Mouse (Mus musculus): ENCODE data around the gene Borcs7.

Borcs7 gene

DNA sequence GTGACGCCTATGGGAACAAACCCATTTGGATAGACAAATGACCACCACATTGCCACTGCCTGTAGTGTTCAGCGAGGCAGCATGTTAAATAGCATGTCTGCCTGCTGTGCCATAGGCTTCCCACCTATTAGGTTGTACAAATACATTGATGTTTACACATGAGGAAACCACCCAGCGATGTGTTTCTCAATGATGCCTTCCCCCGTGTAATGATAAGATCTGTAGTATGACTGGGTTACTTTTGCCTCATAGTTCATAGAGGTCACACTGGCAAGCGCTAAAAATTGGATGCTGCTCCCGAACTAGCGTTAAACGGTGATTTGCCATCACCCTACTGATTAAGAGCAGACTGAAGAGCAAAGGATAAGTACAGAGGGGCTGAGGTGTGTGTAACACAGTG, 27.5 kb upstream of the Borcs7 start:
- no peak for DNase-seq (ENCODE audit: extremely low spot score, low read depth, low spot score)

DNA sequence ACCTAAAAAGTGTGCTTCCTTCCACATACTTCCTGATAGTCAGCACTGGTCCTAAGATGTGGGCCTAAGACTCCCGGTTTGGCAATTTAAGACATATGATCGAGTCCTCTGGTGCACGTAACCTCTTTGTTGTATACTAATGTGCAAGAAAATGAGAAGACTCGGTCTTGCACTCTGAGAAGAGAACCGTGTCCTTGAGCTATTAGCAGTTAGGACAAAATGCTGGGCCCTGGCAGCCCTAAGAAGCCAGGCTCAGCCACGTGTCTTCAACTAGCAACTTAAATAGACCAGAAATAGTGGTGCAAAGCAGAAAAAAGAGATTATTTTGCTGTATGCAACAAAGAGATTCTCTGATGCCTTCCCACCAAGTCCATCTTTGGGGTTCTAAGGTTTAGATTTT, 26.9 kb upstream of the Borcs7 start:
- DNase-seq (ENCODE audit: extremely low spot score, low read depth, low spot score), result no peak

DNA sequence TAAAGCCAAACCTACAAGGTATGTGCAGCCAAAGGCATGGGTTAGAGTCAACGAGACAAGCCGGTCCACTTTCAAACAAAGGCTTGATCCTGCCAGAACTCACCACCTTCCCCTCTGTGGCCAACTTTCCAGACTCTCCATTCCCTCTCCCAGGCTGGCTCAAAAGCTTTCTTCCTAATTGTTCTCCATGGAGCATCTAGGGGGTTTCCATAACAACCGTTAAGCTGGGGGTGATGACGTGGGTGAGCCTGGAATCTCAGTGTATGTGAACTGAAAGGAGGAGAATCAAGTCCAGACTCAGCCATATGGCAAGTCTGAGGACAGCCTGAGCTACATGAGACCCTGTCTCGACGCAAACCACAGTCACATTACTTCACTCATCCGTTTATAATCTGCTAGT, 24.2 kb upstream of the Borcs7 start:
- DNase-seq (ENCODE audit: extremely low spot score, low read depth, low spot score), result no peak

DNA sequence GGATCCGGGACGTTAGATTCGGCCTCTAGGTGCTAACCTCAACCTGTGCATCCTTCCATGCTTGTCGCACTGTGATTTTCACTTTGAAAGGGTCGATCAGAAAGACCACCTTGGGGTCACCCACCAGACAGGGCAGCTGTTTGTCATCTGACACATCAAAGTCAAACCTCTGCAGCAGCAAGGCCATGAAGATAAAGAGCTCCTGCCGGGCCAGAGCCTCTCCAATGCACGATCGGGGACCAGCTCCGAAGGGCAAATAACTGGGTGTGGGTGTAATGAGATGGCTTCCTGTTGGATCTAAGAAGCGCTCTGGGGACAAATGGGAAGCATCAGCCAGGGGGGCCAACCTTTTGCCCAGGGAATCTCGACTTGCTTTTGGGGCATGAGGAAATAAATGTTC, 22.4 kb upstream of the Borcs7 start:
- DNase-seq (ENCODE audit: extremely low spot score, low read depth, low spot score), result no peak

DNA sequence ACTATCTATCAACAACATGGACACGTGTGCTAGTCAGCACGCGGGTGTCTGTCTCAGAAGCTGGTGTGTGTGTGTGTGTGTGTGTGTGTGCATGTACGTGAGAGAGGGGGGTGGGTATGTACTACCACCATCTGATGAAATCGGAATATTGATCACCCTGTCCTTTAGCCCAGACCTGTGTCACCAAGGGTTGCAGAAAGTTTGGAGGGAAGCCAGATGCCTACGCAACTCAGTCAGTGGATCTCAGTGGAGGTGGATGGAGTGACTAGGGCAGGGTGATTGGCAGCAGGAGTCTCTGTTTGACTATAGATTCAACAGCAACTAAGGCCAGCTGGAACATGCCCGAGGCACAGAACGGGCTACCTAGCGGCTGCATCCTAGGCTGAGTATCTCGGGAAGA, 21.4 kb upstream of the Borcs7 start:
- no peak for DNase-seq (ENCODE audit: extremely low spot score, low read depth, low spot score)

DNA sequence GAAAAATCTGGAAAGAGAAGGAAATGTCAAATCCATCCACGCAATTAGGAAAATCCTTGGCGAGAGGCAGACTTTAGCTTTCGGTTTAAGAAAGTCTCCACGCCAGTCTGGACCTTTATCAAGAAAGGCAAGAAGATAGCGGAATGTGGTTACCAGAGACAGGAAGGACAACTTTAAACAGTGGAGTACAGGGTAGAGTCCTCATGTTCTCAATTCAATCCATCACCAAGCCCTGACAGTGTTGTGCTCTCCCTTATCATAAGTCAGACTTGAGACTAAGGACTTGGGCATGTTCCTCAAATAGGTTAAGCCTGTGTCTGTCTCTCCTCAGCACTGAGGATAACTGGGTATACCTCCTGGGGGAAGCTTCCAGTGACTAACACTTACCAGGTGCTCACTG, 19.9 kb upstream of the Borcs7 start:
- no peak for DNase-seq (ENCODE audit: extremely low spot score, low read depth, low spot score)

DNA sequence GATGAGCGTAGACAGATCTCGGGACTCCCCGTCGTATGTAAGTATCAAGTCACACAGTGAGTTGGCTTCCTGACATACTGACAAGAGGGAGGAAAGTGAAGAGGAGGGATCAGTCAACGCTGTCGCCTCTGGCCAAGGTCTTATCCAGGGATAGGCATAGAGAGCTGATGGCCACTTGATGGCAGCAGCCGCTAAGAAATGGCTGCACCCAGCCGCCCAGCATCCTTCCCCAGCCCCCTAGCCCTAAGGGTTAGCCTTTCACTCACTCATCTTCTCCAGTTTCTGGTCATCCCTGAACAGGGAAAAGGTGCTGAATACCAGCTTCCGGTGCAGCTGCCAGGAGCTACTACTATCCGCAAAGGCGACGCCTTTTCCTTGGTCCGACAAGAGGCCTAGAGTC, 19.0 kb upstream of the Borcs7 start:
- no peak for DNase-seq (ENCODE audit: extremely low spot score, low read depth, low spot score)

GRCm38 (mm10) chr19:46672766-46673418, 16.8 kb upstream of the Borcs7 start, which contains the start of gene Cyp17a1:
Gene Cyp17a1 (minus strand): TSS chr19:46673172.
- DNase-seq (ENCODE audit: extremely low spot score, low read depth, low spot score), result no peak

GRCm38 (mm10) chr19:46675641-46676040, 14.1 kb upstream of the Borcs7 start:
- DNase-seq (ENCODE audit: extremely low spot score, low read depth, low spot score), result no peak

DNA sequence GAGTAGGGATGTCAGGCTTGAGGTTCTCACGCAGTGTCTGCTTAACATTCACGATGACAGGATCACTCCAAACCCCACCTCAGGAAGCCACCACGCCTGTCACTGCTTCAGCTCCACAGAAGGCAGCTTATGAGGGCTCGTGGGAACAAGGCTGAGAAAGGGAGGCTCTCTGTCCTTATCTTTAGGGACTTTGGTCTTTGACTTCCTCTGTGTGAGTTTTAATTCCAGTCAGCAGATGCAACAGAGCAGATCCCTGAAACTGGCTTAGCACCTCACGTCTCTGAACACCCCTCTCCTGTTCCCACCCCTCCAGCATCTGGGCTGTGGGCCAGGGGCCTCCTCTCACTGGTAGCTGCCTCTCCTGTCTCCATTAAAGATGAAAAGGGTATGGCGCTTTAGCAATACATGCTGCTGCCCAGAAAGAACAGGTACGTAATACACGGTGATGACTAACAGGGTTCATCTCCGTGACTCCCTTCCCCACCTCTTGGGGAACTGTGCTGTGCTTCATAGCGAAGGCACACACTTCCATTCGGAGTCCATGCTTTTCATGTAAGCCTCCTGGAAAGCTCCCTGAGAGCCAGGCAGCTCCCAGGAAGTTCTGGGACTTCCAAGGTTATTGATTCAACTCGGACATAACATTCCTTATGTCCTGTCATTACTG, 9.9 kb upstream of the Borcs7 start:
- DNase-seq (ENCODE audit: extremely low spot score, low read depth, low spot score), result no peak

- no peak for DNase-seq (ENCODE audit: extremely low spot score, low read depth, low spot score)
Observed at GRCm38 (mm10) chr19:46690387-46690786, 681 bp downstream of the Borcs7 start.

DNA sequence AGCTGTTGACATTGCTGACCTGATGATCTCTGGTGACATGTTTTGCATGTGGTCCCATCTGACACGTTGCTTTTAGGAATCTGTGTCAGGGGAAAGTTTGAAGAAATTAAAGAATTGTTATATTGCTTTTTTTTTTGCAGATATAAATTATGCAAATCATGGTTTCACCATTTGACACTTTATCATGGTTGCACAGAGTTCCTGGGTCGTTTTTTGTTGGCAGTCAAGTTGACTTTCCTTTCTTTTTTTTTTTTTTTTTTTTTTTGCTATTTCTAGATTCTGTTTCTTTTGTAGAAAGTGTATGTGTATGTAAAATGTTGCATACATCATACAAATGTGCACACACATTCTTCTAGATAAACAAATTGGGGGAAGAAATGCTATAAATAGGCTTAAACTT, 1.4 kb downstream of the Borcs7 start:
- no peak for DNase-seq (ENCODE audit: extremely low spot score, low read depth, low spot score)

- no peak for DNase-seq (ENCODE audit: extremely low spot score, low read depth, low spot score)
Observed at GRCm38 (mm10) chr19:46693146-46693545, 3.4 kb downstream of the Borcs7 start.

- no peak for DNase-seq (ENCODE audit: extremely low spot score, low read depth, low spot score)
Observed at GRCm38 (mm10) chr19:46696482-46696881, 6.8 kb downstream of the Borcs7 start.

DNA sequence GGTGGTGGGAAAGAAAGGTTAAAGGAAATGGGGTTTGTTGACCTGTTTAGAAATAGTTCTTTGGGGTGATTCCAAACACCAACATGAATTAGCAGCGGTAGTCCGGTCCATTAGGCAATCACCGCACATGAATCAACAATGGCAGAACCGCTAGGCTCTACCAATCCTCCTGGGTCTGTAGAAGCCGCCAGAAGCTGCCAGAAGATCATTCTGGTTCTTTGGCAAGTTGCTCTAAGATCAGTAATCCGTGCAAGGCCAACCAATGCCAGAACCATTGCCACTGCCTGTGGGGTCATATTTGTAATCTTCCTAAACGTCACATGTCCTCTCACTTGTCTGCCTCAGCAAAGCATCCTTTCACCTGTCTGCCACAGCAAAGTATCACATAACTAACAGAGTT, 7.2 kb downstream of the Borcs7 start:
- no peak for DNase-seq (ENCODE audit: extremely low spot score, low read depth, low spot score)

DNA sequence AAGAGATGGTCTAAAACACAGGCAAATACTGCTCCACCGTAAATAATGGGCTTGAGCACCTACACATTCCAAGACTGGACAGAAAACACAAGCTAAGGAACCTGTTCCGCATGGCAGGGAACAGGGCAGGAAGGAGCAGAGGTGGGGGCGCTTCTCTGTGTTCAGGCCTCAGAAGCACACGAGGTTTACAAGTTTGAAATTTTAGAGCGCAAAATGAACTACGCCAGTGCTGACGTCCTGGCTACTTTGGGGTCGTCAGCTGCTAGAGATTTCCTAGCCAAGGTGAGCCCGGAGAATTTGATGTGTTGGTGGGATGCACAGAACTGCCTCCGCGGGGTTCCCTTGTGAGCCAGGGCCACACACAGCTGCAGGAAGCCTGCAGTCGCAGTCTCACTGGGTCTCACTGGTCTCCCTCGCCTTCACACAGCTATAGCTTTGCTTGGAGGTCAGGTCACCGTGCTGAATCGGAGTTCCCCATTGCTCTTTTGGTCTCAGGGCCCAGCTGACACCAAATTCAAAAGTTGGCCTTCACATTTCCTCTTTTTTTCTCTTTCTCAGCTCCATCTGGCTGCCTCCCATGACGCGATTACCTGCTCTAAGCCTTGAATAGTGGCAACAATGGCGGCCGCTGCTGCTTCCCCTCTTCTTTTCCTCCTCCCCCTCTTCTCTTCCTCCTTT, 8.3 kb downstream of the Borcs7 start:
- no peak for DNase-seq (ENCODE audit: extremely low spot score, low read depth, low spot score)

- no peak for DNase-seq (ENCODE audit: extremely low spot score, low read depth, low spot score)
Observed at GRCm38 (mm10) chr19:46699011-46699481, 9.3 kb downstream of the Borcs7 start.

DNA sequence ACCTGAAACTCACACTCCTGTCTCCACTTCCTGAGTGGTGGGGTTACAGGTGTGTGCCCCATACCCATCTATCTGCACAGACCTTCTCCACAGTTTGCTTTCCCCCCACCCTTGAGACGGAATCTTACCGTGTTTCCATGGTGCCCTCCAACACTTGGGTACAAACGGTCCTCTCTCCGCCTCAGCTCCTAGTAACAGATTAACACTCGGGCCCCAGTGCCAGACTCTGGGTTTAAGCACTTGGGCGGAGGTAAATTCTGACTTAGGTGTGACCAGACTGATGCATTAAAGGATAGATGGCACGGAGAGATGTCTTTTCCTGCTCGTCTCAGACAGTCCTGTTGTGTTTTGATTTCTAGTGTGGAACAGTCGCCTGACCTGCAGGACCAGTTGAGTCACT, 11.4 kb downstream of the Borcs7 start:
- no peak for DNase-seq (ENCODE audit: extremely low spot score, low read depth, low spot score)

- no peak for DNase-seq (ENCODE audit: extremely low spot score, low read depth, low spot score)
Observed at GRCm38 (mm10) chr19:46705779-46706495, 16.2 kb downstream of the Borcs7 start.

GRCm38 (mm10) chr19:46706540-46707295, 17.0 kb downstream of the Borcs7 start:
- no peak for DNase-seq (ENCODE audit: extremely low spot score, low read depth, low spot score)
